Mouse (Mus musculus) olfactory bulb, adult 2 months (tissue): Measurements from ENCODE around the gene Bcan.

Source experiments
- CTCF ChIP-seq: fragments of 200-500 bp; IDR thresholded peaks from 2 replicates; pipeline ENCODE4 v1.5.1; 2012; ENCODE audit warnings: low read depth, mild to moderate bottlenecking, low read length, moderate library complexity; ENCODE audit not compliant: insufficient read depth
- POLR2A ChIP-seq: fragments of 200-500 bp; IDR thresholded peaks from 2 replicates; pipeline ENCODE4 v1.6.1; 2012; ENCODE audit warnings: mild to moderate bottlenecking, low read depth, low read length, moderate library complexity; ENCODE audit not compliant: insufficient read depth

GRCm38 (mm10) chr3:87981894-87982835 is 17.9 kb downstream of the Bcan start:
- TF ChIP-seq POLR2A (no peak), CTCF (no peak)
